Mouse (Mus musculus): ENCODE data around the gene Wdfy1. TPM values are rescaled to one million over a fixed set of nuclear protein-coding genes. Genes with fewer than 3 reads are reported as not detected.

Gene Wdfy1
- polyA plus RNA-seq, 1 experiment from 2014 or later = 69.8 TPM

GRCm38 (mm10) chr1:79710678-79711077, 65.3 kb downstream of the Wdfy1 start:
- H3K4me3 ChIP-seq (ENCODE audit: low read depth, low read length) = no peak overlapping the region
- H3K27me3 ChIP-seq (replicated peaks; ENCODE audit: control insufficient read depth, insufficient read depth, low read length) = no peaks in the 10 kb centered on the region
- no peak overlapping the region for H3K4me2 ChIP-seq (ENCODE audit: low read length)
- H3K27ac ChIP-seq (ENCODE audit: low read depth, low read length) = no peak overlapping the region
- peaks cover 26% of the 10 kb centered on the region; the same call in 1 of the 2 replicates for H3K36me3 ChIP-seq (ENCODE audit: control insufficient read depth, insufficient read depth, low read length)
- 21% methylated on average over 4 of the region's 4 CpGs for WGBS
- ATAC-seq = peak; percentile 70; the same call in 1 of the 2 replicates
- H3K9me3 ChIP-seq (replicated peaks; ENCODE audit: control insufficient read depth, low read length) = no peaks in the 10 kb centered on the region
- no peak overlapping the region for H3K9ac ChIP-seq (ENCODE audit: low read length)
- H3K4me1 ChIP-seq (ENCODE audit: control insufficient read depth, insufficient read depth, low read length) = 0 out of 2 replicates have a peak, but pooled peaks cover 2% of the 10 kb centered on the region
- DNase-seq (ENCODE audit: low spot score) = peak; percentile 53

GRCm38 (mm10) chr1:79710216-79710615, 65.7 kb downstream of the Wdfy1 start:
- H3K4me1 ChIP-seq (ENCODE audit: control insufficient read depth, insufficient read depth, low read length) = 0 out of 2 replicates have a peak, but pooled peaks cover 2% of the 10 kb centered on the region
- H3K27ac ChIP-seq (ENCODE audit: low read depth, low read length) = no peak overlapping the region
- no peaks in the 10 kb centered on the region for H3K9me3 ChIP-seq (replicated peaks; ENCODE audit: control insufficient read depth, low read length)
- no peak overlapping the region for H3K4me3 ChIP-seq (ENCODE audit: low read depth, low read length)
- H3K27me3 ChIP-seq (replicated peaks; ENCODE audit: control insufficient read depth, insufficient read depth, low read length) = no peaks in the 10 kb centered on the region
- no peak overlapping the region for H3K4me2 ChIP-seq (ENCODE audit: low read length)
- 80% methylated on average over 8 of the region's 8 CpGs for WGBS
- no peak; the same call in 1 of the 2 replicates for ATAC-seq
- H3K9ac ChIP-seq (ENCODE audit: low read length) = no peak overlapping the region
- DNase-seq (ENCODE audit: low spot score) = no peak
- H3K36me3 ChIP-seq (ENCODE audit: control insufficient read depth, insufficient read depth, low read length) = peaks cover 29% of the 10 kb centered on the region; the same call in 1 of the 2 replicates

GRCm38 (mm10) chr1:79707383-79707782, 68.6 kb downstream of the Wdfy1 start:
- H3K4me1 ChIP-seq (ENCODE audit: control insufficient read depth, insufficient read depth, low read length) = 0 out of 2 replicates have a peak, but pooled peaks cover 2% of the 10 kb centered on the region
- no peak overlapping the region for H3K9ac ChIP-seq (ENCODE audit: low read length)
- no peaks in the 10 kb centered on the region for H3K27me3 ChIP-seq (replicated peaks; ENCODE audit: control insufficient read depth, insufficient read depth, low read length)
- ATAC-seq = no peak
- H3K9me3 ChIP-seq (replicated peaks; ENCODE audit: control insufficient read depth, low read length) = no peaks in the 10 kb centered on the region
- no peak overlapping the region for H3K27ac ChIP-seq (ENCODE audit: low read depth, low read length)
- DNase-seq (ENCODE audit: low spot score) = no peak
- H3K36me3 ChIP-seq (ENCODE audit: control insufficient read depth, insufficient read depth, low read length) = peaks cover 20% of the 10 kb centered on the region
- no peak overlapping the region for H3K4me3 ChIP-seq (ENCODE audit: low read depth, low read length)
- no peak overlapping the region for H3K4me2 ChIP-seq (ENCODE audit: low read length)
- WGBS = 94% methylated on average over 9 of the region's 9 CpGs

GRCm38 (mm10) chr1:79706707-79707106, 69.2 kb downstream of the Wdfy1 start:
- no peak for ATAC-seq

GRCm38 (mm10) chr1:79704672-79705071, 71.3 kb downstream of the Wdfy1 start:
- Histone ChIP-seq H3K36me3 (ENCODE audit: control insufficient read depth, insufficient read depth, low read length) (peaks cover 20% of the 10 kb centered on the region), H3K27ac (ENCODE audit: low read depth, low read length) (no peak overlapping the region), H3K4me2 (ENCODE audit: low read length) (no peak overlapping the region), H3K4me1 (ENCODE audit: control insufficient read depth, insufficient read depth, low read length) (no peaks in the 10 kb centered on the region), H3K9me3 (replicated peaks; ENCODE audit: control insufficient read depth, low read length) (no peaks in the 10 kb centered on the region), H3K9ac (ENCODE audit: low read length) (no peak overlapping the region), H3K4me3 (ENCODE audit: low read depth, low read length) (no peak overlapping the region), H3K27me3 (replicated peaks; ENCODE audit: control insufficient read depth, insufficient read depth, low read length) (no peaks in the 10 kb centered on the region)
- ATAC-seq = no peak
- no peak for DNase-seq (ENCODE audit: low spot score)
- 94% methylated on average over 2 of the region's 2 CpGs for WGBS

More at GRCm38 (mm10) chr1:79706707-79707106, 69.2 kb downstream of the Wdfy1 start:
- H3K4me3 ChIP-seq (ENCODE audit: low read depth, low read length) = no peak overlapping the region
- H3K27me3 ChIP-seq (replicated peaks; ENCODE audit: control insufficient read depth, insufficient read depth, low read length) = no peaks in the 10 kb centered on the region
- H3K4me1 ChIP-seq (ENCODE audit: control insufficient read depth, insufficient read depth, low read length) = 0 out of 2 replicates have a peak, but pooled peaks cover 2% of the 10 kb centered on the region
- H3K9me3 ChIP-seq (replicated peaks; ENCODE audit: control insufficient read depth, low read length) = no peaks in the 10 kb centered on the region
- 82% methylated on average over 3 of the region's 3 CpGs for WGBS
- peaks cover 20% of the 10 kb centered on the region for H3K36me3 ChIP-seq (ENCODE audit: control insufficient read depth, insufficient read depth, low read length)
- DNase-seq (ENCODE audit: low spot score) = no peak
- no peak overlapping the region for H3K9ac ChIP-seq (ENCODE audit: low read length)
- no peak overlapping the region for H3K4me2 ChIP-seq (ENCODE audit: low read length)
- H3K27ac ChIP-seq (ENCODE audit: low read depth, low read length) = no peak overlapping the region

- Histone ChIP-seq H3K4me3 (ENCODE audit: low read depth, low read length) (no peak overlapping the region), H3K9me3 (replicated peaks; ENCODE audit: control insufficient read depth, low read length) (no peaks in the 10 kb centered on the region), H3K27me3 (replicated peaks; ENCODE audit: control insufficient read depth, insufficient read depth, low read length) (no peaks in the 10 kb centered on the region), H3K4me1 (ENCODE audit: control insufficient read depth, insufficient read depth, low read length) (no peaks in the 10 kb centered on the region), H3K27ac (ENCODE audit: low read depth, low read length) (no peak overlapping the region), H3K4me2 (ENCODE audit: low read length) (no peak overlapping the region), H3K36me3 (ENCODE audit: control insufficient read depth, insufficient read depth, low read length) (peaks cover 20% of the 10 kb centered on the region), H3K9ac (ENCODE audit: low read length) (no peak overlapping the region)
- DNase-seq (ENCODE audit: low spot score) (no peak), ATAC-seq (no peak)
- 93% methylated on average over 8 of the region's 8 CpGs for WGBS
These were observed 72.4 kb downstream of the Wdfy1 start for GRCm38 (mm10) chr1:79703520-79703919.

- peaks cover 6% of the 10 kb centered on the region for H3K4me1 ChIP-seq (ENCODE audit: control insufficient read depth, insufficient read depth, low read length)
- H3K4me2 ChIP-seq (ENCODE audit: low read length) = no peak overlapping the region
- H3K27ac ChIP-seq (ENCODE audit: low read depth, low read length) = no peak overlapping the region
- no peak overlapping the region for H3K9ac ChIP-seq (ENCODE audit: low read length)
- H3K27me3 ChIP-seq (replicated peaks; ENCODE audit: control insufficient read depth, insufficient read depth, low read length) = no peaks in the 10 kb centered on the region
- no peak overlapping the region for H3K4me3 ChIP-seq (ENCODE audit: low read depth, low read length)
- H3K9me3 ChIP-seq (replicated peaks; ENCODE audit: control insufficient read depth, low read length) = no peaks in the 10 kb centered on the region
- ATAC-seq (no peak), DNase-seq (ENCODE audit: low spot score) (no peak)
- WGBS = 78% methylated on average over 2 of the region's 2 CpGs
- H3K36me3 ChIP-seq (ENCODE audit: control insufficient read depth, insufficient read depth, low read length) = no peaks in the 10 kb centered on the region
These were observed 77.4 kb downstream of the Wdfy1 start for GRCm38 (mm10) chr1:79698506-79698905.

- ATAC-seq (peak; percentile 91), DNase-seq (ENCODE audit: low spot score) (peak; percentile 89)
- Histone ChIP-seq H3K27me3 (replicated peaks; ENCODE audit: control insufficient read depth, insufficient read depth, low read length) (no peaks in the 10 kb centered on the region), H3K4me2 (ENCODE audit: low read length) (no peak overlapping the region), H3K4me3 (ENCODE audit: low read depth, low read length) (no peak overlapping the region), H3K36me3 (ENCODE audit: control insufficient read depth, insufficient read depth, low read length) (no peaks in the 10 kb centered on the region), H3K4me1 (ENCODE audit: control insufficient read depth, insufficient read depth, low read length) (peaks cover 6% of the 10 kb centered on the region), H3K9ac (ENCODE audit: low read length) (no peak overlapping the region), H3K9me3 (replicated peaks; ENCODE audit: control insufficient read depth, low read length) (no peaks in the 10 kb centered on the region), H3K27ac (ENCODE audit: low read depth, low read length) (peak overlapping the region; percentile 2; the same call in 1 of the 2 replicates)
- 10% methylated on average over 9 of the region's 9 CpGs for WGBS
These were observed 78.6 kb downstream of the Wdfy1 start for GRCm38 (mm10) chr1:79697382-79697781.

GRCm38 (mm10) chr1:79696933-79697332, 79.0 kb downstream of the Wdfy1 start:
- ATAC-seq (peak; percentile 56), DNase-seq (ENCODE audit: low spot score) (no peak)
- Histone ChIP-seq H3K36me3 (ENCODE audit: control insufficient read depth, insufficient read depth, low read length) (no peaks in the 10 kb centered on the region), H3K9ac (ENCODE audit: low read length) (no peak overlapping the region), H3K4me2 (ENCODE audit: low read length) (no peak overlapping the region), H3K9me3 (replicated peaks; ENCODE audit: control insufficient read depth, low read length) (no peaks in the 10 kb centered on the region), H3K27ac (ENCODE audit: low read depth, low read length) (peak overlapping the region; percentile 2; the same call in 1 of the 2 replicates), H3K4me3 (ENCODE audit: low read depth, low read length) (no peak overlapping the region), H3K4me1 (ENCODE audit: control insufficient read depth, insufficient read depth, low read length) (peaks cover 6% of the 10 kb centered on the region), H3K27me3 (replicated peaks; ENCODE audit: control insufficient read depth, insufficient read depth, low read length) (no peaks in the 10 kb centered on the region)
- WGBS = 45% methylated on average over 5 of the region's 5 CpGs
